Mouse (Mus musculus): Measurements from ENCODE around the gene Cpt1c. TPM values are rescaled to one million over a fixed set of nuclear protein-coding genes. Genes with fewer than 3 reads are reported as not detected.

The Cpt1c gene
- polyA plus RNA-seq, 1 experiment from 2014 or later = 60.3 TPM

DNA sequence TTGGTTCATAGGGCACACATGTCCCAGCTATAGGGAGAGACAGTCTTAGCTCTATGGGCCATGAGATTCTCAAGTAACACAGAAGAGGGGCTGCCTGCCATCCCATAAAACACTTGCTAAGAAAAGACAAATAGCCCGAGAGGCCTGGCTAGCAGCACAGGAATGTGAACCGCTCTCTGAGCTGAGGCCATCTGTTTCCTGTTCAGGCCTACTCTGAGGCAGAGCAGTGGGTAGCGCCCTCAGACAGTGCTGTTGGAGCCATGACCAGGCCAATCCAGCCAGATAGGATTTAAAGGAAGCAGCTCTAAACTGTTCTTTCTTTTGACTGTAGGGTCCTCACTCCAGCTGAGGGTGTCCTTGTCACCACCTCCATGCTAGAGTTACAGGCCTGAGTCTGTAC, 29.9 kb upstream of the Cpt1c start:
- Histone ChIP-seq H3K9me3 (ENCODE audit: control insufficient read depth, low read length) (no peaks in the 10 kb centered on the region), H3K4me3 (ENCODE audit: low read depth, low read length) (no peak overlapping the region), H3K36me3 (ENCODE audit: control insufficient read depth, insufficient read depth, low read length) (peaks cover 78% of the 10 kb centered on the region), H3K4me1 (ENCODE audit: control insufficient read depth, insufficient read depth, low read length) (no peaks in the 10 kb centered on the region), H3K27ac (ENCODE audit: low read depth, low read length) (no peak overlapping the region), H3K9ac (replicated peaks; ENCODE audit: low read depth, low read length) (no peak overlapping the region), H3K4me2 (ENCODE audit: low read depth, low read length) (no peak overlapping the region), H3K27me3 (ENCODE audit: control insufficient read depth, insufficient read depth, low read length) (no peaks in the 10 kb centered on the region)
- ATAC-seq (ENCODE audit: low read depth) = no peak
- 72% methylated on average over 3 of the region's 3 CpGs for WGBS

DNA sequence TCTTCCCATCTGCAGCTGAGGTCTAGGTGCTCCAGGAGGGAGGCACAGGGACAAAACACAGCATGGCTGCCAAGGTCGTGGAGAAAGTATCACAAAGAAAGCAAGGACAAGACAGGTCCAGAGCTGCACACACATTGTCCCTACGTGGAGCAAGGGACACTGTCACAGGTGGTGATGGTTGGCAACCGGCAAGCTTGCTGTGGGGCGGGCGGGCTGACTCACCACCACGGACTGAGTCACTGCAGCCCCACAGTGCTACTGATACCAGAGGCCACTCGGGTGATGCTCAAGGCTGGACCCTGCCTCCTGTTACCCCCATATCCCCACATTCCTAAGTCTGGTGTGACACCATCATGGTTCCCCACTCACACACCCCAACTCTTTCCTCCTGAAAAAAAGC, 27.8 kb upstream of the Cpt1c start:
- H3K4me1 ChIP-seq (ENCODE audit: control insufficient read depth, insufficient read depth, low read length) = peaks cover 10% of the 10 kb centered on the region
- no peak for ATAC-seq (ENCODE audit: low read depth)
- H3K9me3 ChIP-seq (ENCODE audit: control insufficient read depth, low read length) = no peaks in the 10 kb centered on the region
- no peak overlapping the region for H3K4me3 ChIP-seq (ENCODE audit: low read depth, low read length)
- H3K27ac ChIP-seq (ENCODE audit: low read depth, low read length) = no peak overlapping the region
- H3K36me3 ChIP-seq (ENCODE audit: control insufficient read depth, insufficient read depth, low read length) = peaks cover 60% of the 10 kb centered on the region
- WGBS = 87% methylated on average over 7 of the region's 7 CpGs
- H3K4me2 ChIP-seq (ENCODE audit: low read depth, low read length) = no peak overlapping the region
- no peaks in the 10 kb centered on the region for H3K27me3 ChIP-seq (ENCODE audit: control insufficient read depth, insufficient read depth, low read length)
- no peak overlapping the region for H3K9ac ChIP-seq (replicated peaks; ENCODE audit: low read depth, low read length)

DNA sequence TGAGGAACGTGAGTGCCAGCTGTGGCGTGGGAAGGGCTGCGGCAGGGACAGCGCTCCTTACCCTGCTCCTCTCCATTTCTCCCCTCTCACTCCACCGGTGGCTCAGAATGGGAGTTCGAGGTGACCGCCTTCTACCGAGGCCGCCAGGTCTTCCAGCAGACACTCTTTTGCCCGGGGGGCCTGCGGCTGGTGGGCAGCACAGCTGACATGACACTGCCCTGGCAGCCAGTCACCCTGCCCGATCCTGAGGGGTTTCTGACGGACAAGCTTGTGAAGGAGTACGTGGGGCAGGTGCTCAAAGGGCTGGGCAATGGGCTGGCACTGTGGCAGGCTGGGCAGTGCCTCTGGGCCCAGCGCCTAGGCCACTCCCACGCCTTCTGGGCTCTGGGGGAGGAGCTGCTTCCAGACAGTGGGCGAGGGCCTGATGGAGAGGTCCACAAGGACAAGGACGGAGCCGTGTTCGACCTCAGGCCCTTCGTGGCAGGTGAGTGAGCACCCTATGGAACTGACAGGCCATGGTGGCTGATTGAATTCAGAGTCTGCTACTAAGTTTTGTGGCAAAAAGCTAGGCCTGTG, 26.0 kb upstream of the Cpt1c start:
- 82% methylated on average over 20 of the region's 21 CpGs for WGBS
- Histone ChIP-seq H3K4me2 (ENCODE audit: low read depth, low read length) (no peak overlapping the region), H3K4me1 (ENCODE audit: control insufficient read depth, insufficient read depth, low read length) (peaks cover 10% of the 10 kb centered on the region), H3K36me3 (ENCODE audit: control insufficient read depth, insufficient read depth, low read length) (peaks cover 42% of the 10 kb centered on the region), H3K9ac (replicated peaks; ENCODE audit: low read depth, low read length) (no peak overlapping the region), H3K9me3 (ENCODE audit: control insufficient read depth, low read length) (no peaks in the 10 kb centered on the region), H3K27me3 (ENCODE audit: control insufficient read depth, insufficient read depth, low read length) (no peaks in the 10 kb centered on the region), H3K4me3 (ENCODE audit: low read depth, low read length) (no peak overlapping the region), H3K27ac (ENCODE audit: low read depth, low read length) (no peak overlapping the region)
- ATAC-seq (ENCODE audit: low read depth) = no peak

DNA sequence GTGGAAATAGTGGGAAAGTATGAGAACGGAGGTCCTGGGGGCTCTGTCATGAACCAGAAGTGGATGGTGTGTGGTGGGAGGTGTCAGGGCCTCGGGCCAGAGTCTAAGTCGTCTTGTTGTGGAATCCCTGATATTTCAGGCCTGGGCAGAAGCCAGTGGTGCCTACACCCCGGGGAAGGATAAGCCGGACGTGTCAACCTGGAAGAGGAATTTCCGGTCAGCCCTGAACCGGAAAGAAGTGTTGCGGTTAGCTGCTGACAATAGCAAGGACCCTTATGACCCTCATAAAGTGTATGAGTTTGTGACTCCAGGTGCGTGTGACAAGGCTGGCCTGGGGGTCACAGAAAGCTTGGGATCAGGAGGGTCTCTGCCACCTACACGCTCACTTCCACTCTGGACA, 25.1 kb upstream of the Cpt1c start:
- no peak for ATAC-seq (ENCODE audit: low read depth)
- H3K27me3 ChIP-seq (ENCODE audit: control insufficient read depth, insufficient read depth, low read length) = no peaks in the 10 kb centered on the region
- no peak overlapping the region for H3K9ac ChIP-seq (replicated peaks; ENCODE audit: low read depth, low read length)
- WGBS = 78% methylated on average over 11 of the region's 11 CpGs
- peaks cover 10% of the 10 kb centered on the region for H3K4me1 ChIP-seq (ENCODE audit: control insufficient read depth, insufficient read depth, low read length)
- H3K4me3 ChIP-seq (ENCODE audit: low read depth, low read length) = no peak overlapping the region
- H3K36me3 ChIP-seq (ENCODE audit: control insufficient read depth, insufficient read depth, low read length) = peaks cover 34% of the 10 kb centered on the region
- no peak overlapping the region for H3K4me2 ChIP-seq (ENCODE audit: low read depth, low read length)
- no peak overlapping the region for H3K27ac ChIP-seq (ENCODE audit: low read depth, low read length)
- H3K9me3 ChIP-seq (ENCODE audit: control insufficient read depth, low read length) = no peaks in the 10 kb centered on the region

DNA sequence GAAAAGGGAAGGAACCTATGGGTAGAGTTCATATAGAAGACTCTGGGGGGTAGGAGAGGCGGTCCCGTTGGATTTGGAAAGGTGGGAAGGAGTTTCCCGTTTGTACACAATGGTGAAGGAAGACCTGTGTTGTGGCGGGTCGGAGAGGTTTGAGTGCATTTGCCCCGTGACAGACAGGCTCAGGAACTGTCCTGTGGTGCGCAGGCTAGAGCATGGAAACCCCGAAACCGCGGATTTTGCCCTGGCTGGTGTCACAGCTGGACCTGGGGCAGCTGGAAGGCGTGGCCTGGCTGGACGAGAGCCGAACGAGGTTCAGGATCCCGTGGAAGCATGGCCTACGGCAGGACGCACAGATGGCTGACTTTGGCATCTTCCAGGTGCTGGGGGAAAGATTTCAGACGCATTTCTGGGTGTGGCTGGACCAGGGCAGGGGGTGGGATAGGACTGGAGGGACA, 23.9 kb upstream of the Cpt1c start, which contains the start of gene Bcl2l12:
TSS of gene Bcl2l12 (minus strand) at position 212 of the 455 bp plus-strand sequence.
- ATAC-seq (ENCODE audit: low read depth) = no peak

DNA sequence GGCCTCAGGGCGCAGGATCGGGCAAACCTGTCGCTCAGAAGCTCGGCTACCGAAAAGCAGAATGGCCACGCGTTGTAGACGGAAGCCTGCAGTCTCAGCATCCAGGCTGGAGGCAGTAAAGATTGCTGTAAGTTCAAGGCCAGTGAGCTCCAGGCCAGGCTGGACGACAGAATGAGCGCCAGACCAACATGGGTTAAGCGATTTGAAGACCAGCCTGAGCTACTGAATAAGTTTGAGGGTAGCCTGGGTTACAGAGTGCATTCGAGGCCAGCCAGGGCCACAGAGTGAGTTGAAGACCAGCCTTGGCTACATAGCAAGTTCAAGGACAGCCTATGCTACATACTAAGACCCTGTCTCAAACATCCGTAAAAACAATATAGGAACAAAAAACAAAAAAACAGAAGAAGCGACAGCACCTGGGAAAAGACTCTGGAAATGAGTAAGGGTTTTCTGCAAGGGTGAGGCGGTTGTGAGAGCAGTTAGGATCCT, 23.3 kb upstream of the Cpt1c start:
- no peak for ATAC-seq (ENCODE audit: low read depth)
- H3K27me3 ChIP-seq (ENCODE audit: control insufficient read depth, insufficient read depth, low read length) = no peaks in the 10 kb centered on the region
- no peaks in the 10 kb centered on the region for H3K9me3 ChIP-seq (ENCODE audit: control insufficient read depth, low read length)
- H3K4me2 ChIP-seq (ENCODE audit: low read depth, low read length) = peak overlapping the region; percentile 70
- peak overlapping the region; percentile 59 for H3K4me3 ChIP-seq (ENCODE audit: low read depth, low read length)
- 4% methylated on average over 15 of the region's 15 CpGs for WGBS
- H3K36me3 ChIP-seq (ENCODE audit: control insufficient read depth, insufficient read depth, low read length) = peaks cover 19% of the 10 kb centered on the region
- H3K9ac ChIP-seq (replicated peaks; ENCODE audit: low read depth, low read length) = peak overlapping the region; percentile 62
- H3K4me1 ChIP-seq (ENCODE audit: control insufficient read depth, insufficient read depth, low read length) = peaks cover 10% of the 10 kb centered on the region
- H3K27ac ChIP-seq (ENCODE audit: low read depth, low read length) = peak overlapping the region; percentile 74

More for the DNA sequence above, 23.9 kb upstream of the Cpt1c start, which contains the start of gene Bcl2l12:
- WGBS = 3% methylated on average over 18 of the region's 18 CpGs
- peak within 1 kb of the TSS; percentile 62 for H3K9ac ChIP-seq (replicated peaks; ENCODE audit: low read depth, low read length)
- no peaks in the 10 kb centered on the region for H3K9me3 ChIP-seq (ENCODE audit: control insufficient read depth, low read length)
- H3K4me1 ChIP-seq (ENCODE audit: control insufficient read depth, insufficient read depth, low read length) = peaks cover 10% of the 10 kb centered on the region
- peaks cover 24% of the 10 kb centered on the region for H3K36me3 ChIP-seq (ENCODE audit: control insufficient read depth, insufficient read depth, low read length)
- H3K4me3 ChIP-seq (ENCODE audit: low read depth, low read length) = peak within 1 kb of the TSS; percentile 59
- H3K27me3 ChIP-seq (ENCODE audit: control insufficient read depth, insufficient read depth, low read length) = no peaks in the 10 kb centered on the region
- H3K4me2 ChIP-seq (ENCODE audit: low read depth, low read length) = peak within 1 kb of the TSS; percentile 70
- H3K27ac ChIP-seq (ENCODE audit: low read depth, low read length) = peak within 1 kb of the TSS; percentile 74

DNA sequence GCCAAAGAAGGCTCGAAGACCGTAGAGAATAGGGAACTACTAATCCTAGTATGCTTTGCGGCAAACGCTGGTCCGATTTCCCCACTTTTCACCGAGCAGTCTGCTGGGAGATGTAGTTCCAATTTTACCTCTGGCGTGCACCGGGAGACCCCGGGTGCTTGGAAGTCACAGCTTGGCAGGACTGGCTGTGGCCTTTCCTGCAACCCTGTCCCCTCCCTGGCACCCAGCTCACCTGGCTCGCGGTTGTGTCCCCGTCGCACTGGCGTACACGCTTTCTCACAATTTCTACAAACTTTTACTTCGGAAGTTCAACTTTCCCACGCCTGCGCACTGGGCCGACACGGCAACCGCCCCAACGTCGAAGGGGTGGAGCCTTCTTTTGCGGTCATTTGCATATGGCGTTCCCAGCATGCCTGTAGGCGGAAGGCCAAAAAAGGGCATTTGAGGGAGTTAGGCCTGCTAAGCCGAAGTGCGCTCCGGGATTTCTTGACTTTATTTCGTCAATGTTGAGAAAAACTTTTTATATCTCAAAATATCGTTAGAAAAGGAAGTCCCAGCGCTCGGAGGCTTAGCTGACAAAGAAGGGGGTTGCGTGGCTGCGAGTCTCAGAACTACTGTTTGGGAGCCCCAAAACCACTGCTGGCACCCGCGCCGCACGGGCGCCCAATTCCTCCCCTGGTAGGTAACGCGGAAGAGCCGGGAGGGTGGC, 22.7 kb upstream of the Cpt1c start, which contains the start of gene Irf3:
TSS of gene Irf3 (plus strand) at position 418 of the 709 bp plus-strand sequence.
- peaks cover 14% of the 10 kb centered on the region for H3K36me3 ChIP-seq (ENCODE audit: control insufficient read depth, insufficient read depth, low read length)
- under 1% methylated on average over 43 of the region's 43 CpGs for WGBS
- peak within 1 kb of the TSS; percentile 70 for H3K4me2 ChIP-seq (ENCODE audit: low read depth, low read length)
- no peaks in the 10 kb centered on the region for H3K9me3 ChIP-seq (ENCODE audit: control insufficient read depth, low read length)
- peak within 1 kb of the TSS; percentile 59 for H3K4me3 ChIP-seq (ENCODE audit: low read depth, low read length)
- peak within 1 kb of the TSS; percentile 74 for H3K27ac ChIP-seq (ENCODE audit: low read depth, low read length)
- H3K4me1 ChIP-seq (ENCODE audit: control insufficient read depth, insufficient read depth, low read length) = peaks cover 10% of the 10 kb centered on the region
- ATAC-seq (ENCODE audit: low read depth) = peak; percentile 90
- H3K9ac ChIP-seq (replicated peaks; ENCODE audit: low read depth, low read length) = peak within 1 kb of the TSS; percentile 62
- no peaks in the 10 kb centered on the region for H3K27me3 ChIP-seq (ENCODE audit: control insufficient read depth, insufficient read depth, low read length)

DNA sequence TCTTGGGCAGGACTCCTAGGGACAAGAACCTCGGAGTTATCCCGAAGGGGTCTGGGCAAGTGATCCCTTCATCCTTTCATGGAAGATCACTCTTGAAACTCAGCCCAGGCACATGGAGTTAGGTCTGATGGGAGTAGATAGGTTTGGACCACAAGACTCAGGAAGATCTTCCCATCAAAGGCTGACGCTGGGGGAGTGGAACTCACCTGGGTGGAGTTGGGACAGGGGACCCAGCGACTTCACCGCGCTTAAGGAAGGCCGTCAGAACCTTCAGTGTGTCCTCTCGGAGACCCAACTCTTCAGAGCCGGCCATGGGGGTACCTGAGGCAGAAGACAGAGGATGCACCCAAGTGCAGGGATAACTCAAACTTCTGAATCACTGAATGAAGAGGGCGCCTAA, 22.0 kb upstream of the Cpt1c start:
- Histone ChIP-seq H3K27ac (ENCODE audit: low read depth, low read length) (no peak overlapping the region), H3K4me1 (ENCODE audit: control insufficient read depth, insufficient read depth, low read length) (peaks cover 10% of the 10 kb centered on the region), H3K9me3 (ENCODE audit: control insufficient read depth, low read length) (no peaks in the 10 kb centered on the region), H3K36me3 (ENCODE audit: control insufficient read depth, insufficient read depth, low read length) (peaks cover 7% of the 10 kb centered on the region; the same call in 1 of the 2 replicates), H3K9ac (replicated peaks; ENCODE audit: low read depth, low read length) (peak overlapping the region; percentile 1; the same call in 1 of the 2 replicates), H3K4me3 (ENCODE audit: low read depth, low read length) (peak overlapping the region; percentile 59), H3K4me2 (ENCODE audit: low read depth, low read length) (peak overlapping the region; percentile 70), H3K27me3 (ENCODE audit: control insufficient read depth, insufficient read depth, low read length) (no peaks in the 10 kb centered on the region)
- no peak for ATAC-seq (ENCODE audit: low read depth)
- 18% methylated on average over 10 of the region's 10 CpGs for WGBS

Measured in neural tube, embryonic 14.5 days (tissue).